Mouse (Mus musculus) CH12.LX (cell line): ENCODE measurements around the gene Gm5741.

Source experiments
- CTCF ChIP-seq, 2 experiments: IDR thresholded peaks in 1 of 2; conservative IDR thresholded peaks in 1 of 2; 2 replicates each; pipeline ENCODE4 v1.5.1; 2011 to 2012; ENCODE audit warnings: low read depth in 2 of 2, low read length in 2 of 2, improper control_type of control experiment in 1 of 2, inconsistent platforms in 1 of 2, mild to moderate bottlenecking in 1 of 2, moderate library complexity in 1 of 2
- POLR2A ChIP-seq: IDR thresholded peaks from 2 replicates; pipeline ENCODE4 v1.6.1; 2011; ENCODE audit warnings: low read depth, mild to moderate bottlenecking, improper control_type of control experiment, low read length
- TCF12 ChIP-seq: IDR thresholded peaks from 2 replicates; pipeline ENCODE4 v1.6.1; 2014; ENCODE audit warnings: low read depth, mild to moderate bottlenecking, inconsistent platforms, low read length, improper control_type of control experiment
- USF1 ChIP-seq: IDR thresholded peaks from 2 replicates; pipeline ENCODE4 v1.6.1; 2014; ENCODE audit warnings: low read depth, mild to moderate bottlenecking, inconsistent platforms, low read length, improper control_type of control experiment

GRCm38 (mm10) chr8:85086238-85086637 lies 18.5 kb upstream of the Gm5741 start:
- TF ChIP-seq POLR2A (no peak), CTCF (conservative IDR thresholded peaks at IDR 0.05 in 1 of 2, IDR thresholded peaks at IDR 0.05 in 1 of 2; ENCODE audit: low read depth in 2 of 2, low read length in 2 of 2) (peak in 1 of 2 experiments; percentile 45; a peak in 2 of 4 replicates), USF1 (no peak), TCF12 (no peak)
